Mouse (Mus musculus) activated CD4-positive, CD25-positive, alpha-beta regulatory T cell, adult 9 weeks (primary cell): Measurements from ENCODE around the gene Dohh. TPM values are rescaled to one million over a fixed set of nuclear protein-coding genes. Genes with fewer than 3 reads are reported as not detected.

ENCODE experiments used
- polyA plus RNA-seq: library from polyadenylated mRNA; unstranded; fragments of 100-300 nt; shearing (Covaris generic); gene quantifications from one replicate; pipeline ENCODE4 v1.2.1, GENCODE M21; 2017

The Dohh gene
- 40.6 TPM for polyA plus RNA-seq

DNA sequence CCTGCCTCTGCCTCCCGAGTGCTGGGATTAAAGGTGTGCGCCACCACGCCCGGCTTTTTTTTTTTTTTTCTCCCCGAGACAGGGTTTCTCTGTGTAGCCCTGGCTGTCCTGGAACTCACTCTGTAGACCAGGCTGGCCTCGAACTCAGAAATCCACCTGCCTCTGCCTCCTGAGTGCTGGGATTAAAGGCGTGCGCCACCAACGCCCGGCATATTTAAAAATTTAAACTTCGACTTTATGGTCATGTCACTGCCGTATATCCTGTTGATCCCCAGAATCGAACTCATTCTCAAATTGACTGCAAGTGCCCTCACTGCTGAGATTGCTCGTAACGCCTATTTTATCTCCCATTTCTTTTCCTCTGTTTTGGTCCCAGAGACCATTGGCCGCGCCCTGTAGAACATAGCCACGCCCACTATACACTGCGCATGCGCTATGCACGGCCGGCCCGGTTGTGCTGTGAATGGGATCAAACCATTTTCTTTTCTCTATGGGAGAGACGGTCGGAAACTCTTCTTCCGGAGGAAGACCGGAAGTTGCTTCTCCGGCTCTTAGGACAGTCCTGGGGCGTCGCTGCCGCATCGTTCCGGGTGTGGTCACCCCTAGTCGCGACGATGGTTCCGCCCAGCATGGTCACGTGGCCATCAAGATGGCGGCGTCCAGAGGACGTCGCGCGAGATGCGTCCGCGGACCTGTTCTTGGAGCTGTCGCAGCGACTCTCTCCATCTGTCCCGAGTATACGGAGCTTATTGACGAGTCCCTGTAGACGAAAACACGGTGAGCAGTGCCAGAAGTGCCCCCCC lies at the start of gene Dohh, which contains the start of gene Gm48551:
TSS of gene Dohh (plus strand) at position 627 of the 803 bp plus-strand sequence.
TSS of gene Gm48551 (plus strand) at position 665 of the 803 bp plus-strand sequence.

DNA sequence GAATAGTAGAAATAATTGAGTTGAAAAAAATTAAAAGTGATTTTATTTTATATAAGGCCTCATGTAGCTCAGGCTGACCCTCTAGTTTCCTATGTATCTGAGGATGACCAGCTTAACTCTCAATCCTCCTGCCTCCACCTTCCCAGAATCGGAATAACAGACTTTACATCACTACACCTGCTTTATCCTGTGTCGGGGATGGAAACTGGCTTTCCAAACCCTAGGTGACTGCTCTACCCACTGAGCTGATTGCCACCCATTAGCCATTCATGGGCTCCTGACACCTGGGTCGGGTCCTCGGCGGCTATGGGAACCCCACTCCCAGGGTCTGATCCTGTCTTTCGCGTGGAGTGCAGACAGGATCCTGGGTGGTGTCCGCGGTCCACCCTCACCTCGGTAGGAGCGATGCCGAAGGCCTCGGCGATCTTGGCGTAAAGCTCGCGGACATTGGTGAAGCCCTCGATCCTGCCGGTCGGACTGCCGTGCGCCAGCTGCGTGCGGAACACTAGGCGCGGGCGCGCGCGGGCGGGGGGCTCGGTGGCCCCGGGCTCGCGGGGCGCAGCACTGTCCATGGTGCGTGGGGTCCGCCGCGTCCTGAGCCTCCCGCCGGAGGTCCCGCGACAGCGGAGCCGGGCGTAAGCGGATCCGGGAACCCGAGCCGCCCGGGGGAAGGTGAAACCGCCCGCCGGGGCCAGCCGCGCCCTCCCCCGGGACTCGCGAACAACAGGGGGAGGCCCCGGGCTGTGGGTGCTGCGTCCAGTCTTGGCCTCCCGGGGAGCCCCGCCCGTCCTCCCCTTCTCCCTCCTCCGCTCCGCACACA lies 41.3 kb upstream of the Dohh start, which contains the start of gene Gipc3:
TSS of gene Gipc3 (minus strand) at position 581 of the 820 bp plus-strand sequence.

GRCm38 (mm10) chr10:81350351-81351063 lies 33.7 kb upstream of the Dohh start, which contains the start of gene Hmg20b:
Hmg20b (minus strand) TSS chr10:81350480.

GRCm38 (mm10) chr10:81356991-81357844 lies 27.0 kb upstream of the Dohh start, which contains the start of gene Mfsd12:
Mfsd12 (plus strand) TSS chr10:81357491.

DNA sequence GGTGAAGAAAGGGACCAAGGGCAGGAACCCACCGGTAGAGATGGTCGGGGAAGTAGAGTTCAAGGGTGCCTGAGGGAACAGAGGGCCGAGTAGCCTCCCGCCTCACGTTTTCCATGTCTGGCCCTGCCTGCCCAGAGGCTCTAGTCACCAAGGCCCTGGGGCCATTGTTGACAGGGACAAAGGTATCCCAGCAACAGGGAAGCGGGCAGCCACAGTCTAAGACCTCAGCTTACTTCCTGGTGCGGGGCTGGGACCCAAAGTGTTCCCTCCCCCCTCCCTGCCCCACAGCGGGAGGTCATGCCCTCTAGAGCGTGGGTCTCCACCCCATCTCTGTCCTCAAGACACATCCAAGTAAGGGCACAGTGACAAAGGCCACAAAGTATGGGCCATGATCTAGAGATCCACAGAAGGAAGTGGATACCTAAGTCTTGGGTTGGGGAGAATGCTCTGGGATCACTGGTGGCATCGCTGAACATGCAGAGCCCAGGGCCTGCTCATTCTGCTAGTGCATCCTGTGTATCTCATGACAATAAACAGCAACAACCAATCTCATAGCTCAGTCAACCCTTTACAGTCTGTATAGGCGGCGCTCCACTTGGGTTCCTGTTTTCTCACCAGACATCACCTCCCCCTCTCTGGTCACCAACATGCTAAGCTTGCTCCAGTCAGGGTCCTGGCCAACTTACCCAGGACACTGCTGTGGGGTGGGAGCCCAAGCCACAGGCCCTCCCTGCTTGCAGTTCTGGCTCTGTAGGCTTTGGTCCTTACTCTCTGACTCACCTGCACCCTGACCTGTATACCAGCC lies 18.4 kb upstream of the Dohh start, which contains the start of gene 4930404N11Rik:
TSS of gene 4930404N11Rik (minus strand) at position 145 of the 805 bp plus-strand sequence.

DNA sequence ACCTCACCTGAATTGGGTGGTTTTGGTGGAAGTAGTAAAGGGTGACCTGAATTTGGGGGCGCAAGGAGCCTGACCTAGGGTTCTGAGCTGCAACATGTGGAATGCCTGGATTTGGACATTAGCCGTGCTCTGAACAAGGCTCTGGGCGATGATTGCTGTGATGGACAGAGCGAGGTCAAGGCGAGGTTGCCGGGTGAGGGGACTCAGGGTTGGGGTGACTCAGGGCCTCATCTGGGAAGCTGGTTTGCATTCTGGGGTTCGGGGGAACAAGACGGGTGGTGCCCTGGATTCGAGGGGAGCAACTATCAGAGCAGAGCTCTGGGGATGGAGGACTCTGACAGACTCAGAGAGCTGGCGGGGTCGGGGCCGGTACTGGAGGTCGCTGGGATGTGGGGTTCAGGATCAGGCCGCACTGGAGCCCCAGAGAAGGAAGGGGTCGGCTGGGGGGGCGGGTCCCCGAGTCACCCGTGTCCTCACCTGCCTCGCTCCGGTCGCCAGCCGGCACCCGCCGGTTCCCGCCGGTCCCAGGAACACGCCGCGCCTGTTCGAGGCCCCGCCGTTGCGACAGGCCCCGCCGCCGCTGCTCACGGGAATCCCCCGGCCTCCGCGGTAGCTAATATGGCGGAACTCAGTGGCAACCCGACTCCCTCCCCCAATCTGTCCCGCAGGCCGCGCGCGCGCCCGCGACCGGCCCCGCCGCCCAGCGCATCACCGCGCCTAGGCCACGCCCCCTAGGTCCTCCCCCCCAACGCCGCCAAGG lies 6.3 kb upstream of the Dohh start, which contains the start of gene Fzr1:
TSS of gene Fzr1 (minus strand) at position 724 of the 760 bp plus-strand sequence.

GRCm38 (mm10) chr10:81388505-81389055 lies 4.4 kb downstream of the Dohh start, which contains the start of gene Gm48552:
Gm48552 (plus strand) TSS chr10:81389005.

GRCm38 (mm10) chr10:81392781-81393185 lies 8.6 kb downstream of the Dohh start, which contains the start of gene Smim24:
Smim24 (plus strand) TSS chr10:81393051.

Other genes starting within 250 kb of the Dohh start
- 32.9 TPM for gene Zbtb7a, start 249.2 kb upstream of the Dohh start, polyA plus RNA-seq
- 43.2 TPM for gene Pias4, start 216.5 kb upstream of the Dohh start, polyA plus RNA-seq
- gene Eef2, start 207.8 kb upstream of the Dohh start, polyA plus RNA-seq = 869 TPM
- gene Dapk3, start 201.4 kb upstream of the Dohh start, polyA plus RNA-seq = 10.4 TPM
- gene 4930442H23Rik, start 200.6 kb upstream of the Dohh start, polyA plus RNA-seq = not detected
- 0.21 TPM for gene Nmrk2, start 182.4 kb upstream of the Dohh start, polyA plus RNA-seq
- 11.9 TPM for gene Atcay, start 153.6 kb upstream of the Dohh start, polyA plus RNA-seq
- 4.7 TPM for gene Zfr2, start 151.3 kb upstream of the Dohh start, polyA plus RNA-seq
- gene Matk, start 131.5 kb upstream of the Dohh start, polyA plus RNA-seq = 128 TPM
- 129 TPM for gene Mrpl54, start 117.5 kb upstream of the Dohh start, polyA plus RNA-seq
- gene Apba3, start 117.5 kb upstream of the Dohh start, polyA plus RNA-seq = 62.8 TPM
- 18.0 TPM for gene Tjp3, start 92.8 kb upstream of the Dohh start, polyA plus RNA-seq
- gene Pip5k1c, start 91.5 kb upstream of the Dohh start, polyA plus RNA-seq = 42.0 TPM
- 25.4 TPM for gene Cactin, start 63.3 kb upstream of the Dohh start, polyA plus RNA-seq
- gene Tbxa2r, start 55.7 kb upstream of the Dohh start, polyA plus RNA-seq = 55.0 TPM
- gene Gipc3, start 41.2 kb upstream of the Dohh start, polyA plus RNA-seq = 0.18 TPM
- 29.3 TPM for gene Hmg20b, start 33.9 kb upstream of the Dohh start, polyA plus RNA-seq
- gene Mfsd12, start 26.9 kb upstream of the Dohh start, polyA plus RNA-seq = 1.7 TPM
- 0.56 TPM for gene 4930404N11Rik, start 18.6 kb upstream of the Dohh start, polyA plus RNA-seq
- 22.3 TPM for gene Fzr1, start 5.9 kb upstream of the Dohh start, polyA plus RNA-seq
- 2.3 TPM for gene Gm48551, start within 50 bp of the Dohh start, polyA plus RNA-seq
- 2.6 TPM for gene Gm48552, start 4.6 kb downstream of the Dohh start, polyA plus RNA-seq
- gene Smim24, start 8.6 kb downstream of the Dohh start, polyA plus RNA-seq = 13.0 TPM
- 19.9 TPM for gene Nfic, start 71.2 kb downstream of the Dohh start, polyA plus RNA-seq
- 0.35 TPM for gene Celf5, start 98.3 kb downstream of the Dohh start, polyA plus RNA-seq
- gene Ncln, start 112.0 kb downstream of the Dohh start, polyA plus RNA-seq = 145 TPM
- 85.6 TPM for gene S1pr4, start 115.7 kb downstream of the Dohh start, polyA plus RNA-seq
- 40.0 TPM for gene Gna15, start 139.8 kb downstream of the Dohh start, polyA plus RNA-seq
- 6.5 TPM for gene Gna11, start 160.8 kb downstream of the Dohh start, polyA plus RNA-seq
- 154 TPM for gene Aes, start 175.1 kb downstream of the Dohh start, polyA plus RNA-seq
- 2.7 TPM for gene Tle2, start 190.1 kb downstream of the Dohh start, polyA plus RNA-seq
- gene Tle6, start 216.6 kb downstream of the Dohh start, polyA plus RNA-seq = 1.1 TPM
- gene BC025920, start 221.8 kb downstream of the Dohh start, polyA plus RNA-seq = 2.1 TPM
- 23.6 TPM for gene Sirt6, start 243.4 kb downstream of the Dohh start, polyA plus RNA-seq
- 2.4 TPM for gene Ankrd24, start 244.1 kb downstream of the Dohh start, polyA plus RNA-seq